Mouse (Mus musculus) embryonic facial prominence, embryonic 14.5 days (tissue): ENCODE data around the gene Kif5c. TPM values are rescaled to one million over a fixed set of nuclear protein-coding genes. Genes with fewer than 3 reads are reported as not detected.

Experiments used
- ATAC-seq: fragments of 200-750 bp; cut with Nextera tagmentation; 2 replicates; pipeline ENCODE4 v1.8.0; 2017; ENCODE audit warnings: low read depth, moderate number of reproducible peaks, moderate TSS enrichment
- DNase-seq: peaks from one replicate; pipeline ENCODE4 v3.0.0-alpha.2; 2015; ENCODE audit warnings: low spot score
- H3K27ac ChIP-seq: fragments of 300-500 bp; sonication (generic); replicated peaks from 2 replicates; pipeline ENCODE4 v1.5.1; 2014; ENCODE audit warnings: low read depth, mild to moderate bottlenecking, low read length, moderate library complexity
- H3K27me3 ChIP-seq: fragments of 300-500 bp; sonication (generic); replicated peaks from 2 replicates; pipeline ENCODE4 v1.6.1; 2014; ENCODE audit warnings: low read length; ENCODE audit not compliant: control insufficient read depth, insufficient read depth
- H3K36me3 ChIP-seq: fragments of 300-500 bp; sonication (generic); 2 replicates; pipeline ENCODE4 v1.6.1; 2014; ENCODE audit warnings: low read length, mixed read lengths; ENCODE audit not compliant: control insufficient read depth, insufficient read depth
- H3K4me1 ChIP-seq: fragments of 300-500 bp; sonication (generic); 2 replicates; pipeline ENCODE4 v1.6.1; 2014; ENCODE audit warnings: antibody characterized with exemption, low read length; ENCODE audit not compliant: control insufficient read depth, insufficient read depth
- H3K4me2 ChIP-seq: fragments of 300-500 bp; sonication (generic); 2 replicates; pipeline ENCODE4 v1.6.1; 2014; ENCODE audit warnings: low read depth, mild to moderate bottlenecking, low read length, moderate library complexity, mixed read lengths
- H3K4me3 ChIP-seq: fragments of 300-500 bp; sonication (generic); 2 replicates; pipeline ENCODE4 v1.5.1; 2014; ENCODE audit warnings: low read depth, mild to moderate bottlenecking, low read length
- H3K9ac ChIP-seq: fragments of 300-500 bp; sonication (generic); 2 replicates; pipeline ENCODE4 v1.6.1; 2014; ENCODE audit warnings: low read depth, mild to moderate bottlenecking, low read length, moderate library complexity, mixed read lengths
- H3K9me3 ChIP-seq: fragments of 300-500 bp; sonication (generic); 2 replicates; pipeline ENCODE4 v1.6.1; 2016; ENCODE audit warnings: low read length; ENCODE audit not compliant: control insufficient read depth
- WGBS: fragments of 180-500 bp; shearing (Covaris S2); extraction: QIAGEN DNeasy Blood & Tissue Kit; methylation state at CpG from one replicate; pipeline ENCODE4 v1.1.7; 2014; 5-methylcytosine and 5-hydroxymethylcytosine counted together
- polyA plus RNA-seq: library from polyadenylated mRNA; unstranded; fragments of >200 nt; fragmentation: Nextera tagmentation; extraction: Ambion mirVana; gene quantifications from 2 replicates; pipeline ENCODE4 v1.2.1, GENCODE M21; 2014

The Kif5c gene
- polyA plus RNA-seq, 1 experiment from 2014 or later, result 12.1 TPM

DNA sequence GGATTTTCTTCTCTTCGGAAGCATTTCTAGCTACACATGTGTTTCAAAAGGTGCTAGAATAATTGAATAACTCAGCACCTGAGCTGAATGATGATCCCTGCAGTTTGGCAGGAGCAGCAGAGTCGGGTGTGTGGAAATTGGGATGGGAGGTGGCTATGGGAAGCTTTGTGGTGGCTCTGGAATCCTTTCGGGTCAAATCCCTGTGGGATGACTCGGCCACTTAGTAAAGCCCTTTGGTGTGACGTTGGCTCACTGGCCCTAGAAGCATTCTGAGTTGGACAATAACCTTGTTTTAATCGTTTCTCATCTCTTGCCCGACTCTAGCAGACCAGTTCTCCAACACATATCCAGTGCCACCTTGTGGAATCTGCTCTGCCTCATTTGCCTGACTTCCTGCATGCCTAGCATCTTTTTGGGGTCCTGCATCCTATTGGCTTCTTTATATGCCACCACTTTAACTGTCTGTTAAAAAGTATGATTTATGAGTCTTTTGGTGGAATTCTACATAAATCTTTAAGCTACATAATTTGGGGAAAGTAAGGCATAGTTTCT is 93.3 kb downstream of the Kif5c start:
- 58% methylated on average over 7 of the region's 7 CpGs for WGBS
- Histone ChIP-seq H3K36me3 (no peaks in the 10 kb centered on the region), H3K4me3 (no peak overlapping the region), H3K9me3 (no peaks in the 10 kb centered on the region), H3K4me2 (no peak overlapping the region), H3K27me3 (no peaks in the 10 kb centered on the region), H3K9ac (no peak overlapping the region), H3K27ac (no peak overlapping the region), H3K4me1 (no peaks in the 10 kb centered on the region)
- DNase-seq (no peak), ATAC-seq (no peak)

DNA sequence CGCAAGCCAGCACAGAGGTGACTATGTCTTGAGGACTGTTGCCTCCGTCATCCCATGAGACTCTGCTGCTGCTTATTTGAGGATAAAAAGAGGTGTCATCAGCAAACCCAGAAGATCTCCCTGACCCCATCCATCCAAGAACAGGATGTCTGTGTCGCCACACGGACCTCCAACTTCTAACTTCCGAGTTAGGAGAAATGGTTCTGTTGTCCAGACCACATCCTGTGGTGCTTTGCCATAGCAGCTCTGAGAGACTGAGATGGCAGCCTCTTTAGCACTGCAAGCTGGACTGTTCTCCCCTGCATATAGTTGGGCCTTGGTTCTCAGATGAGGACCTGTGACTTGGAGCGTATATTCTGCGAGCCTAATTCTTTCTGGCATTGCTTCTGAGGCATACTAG is 97.4 kb downstream of the Kif5c start:
- no peaks in the 10 kb centered on the region for H3K9me3 ChIP-seq
- H3K4me1 ChIP-seq, result peaks cover 18% of the 10 kb centered on the region
- no peak overlapping the region for H3K27ac ChIP-seq
- ATAC-seq, result no peak
- H3K4me2 ChIP-seq, result no peak overlapping the region
- no peaks in the 10 kb centered on the region for H3K27me3 ChIP-seq
- H3K4me3 ChIP-seq, result no peak overlapping the region
- no peak for DNase-seq
- no peak overlapping the region for H3K9ac ChIP-seq
- no peaks in the 10 kb centered on the region for H3K36me3 ChIP-seq
- 92% methylated on average over 7 of the region's 7 CpGs for WGBS

GRCm38 (mm10) chr2:49717437-49718116 is 98.5 kb downstream of the Kif5c start:
- Histone ChIP-seq H3K4me2 (no peak overlapping the region), H3K4me3 (no peak overlapping the region), H3K27me3 (no peaks in the 10 kb centered on the region), H3K4me1 (peaks cover 28% of the 10 kb centered on the region), H3K27ac (no peak overlapping the region), H3K9ac (no peak overlapping the region), H3K36me3 (no peaks in the 10 kb centered on the region), H3K9me3 (no peaks in the 10 kb centered on the region)
- no peak for DNase-seq
- 91% methylated on average over 18 of the region's 18 CpGs for WGBS
- ATAC-seq, result no peak

- H3K27ac ChIP-seq, result no peak overlapping the region
- ATAC-seq, result no peak
- no peak for DNase-seq
- H3K9ac ChIP-seq, result no peak overlapping the region
- no peaks in the 10 kb centered on the region; the same call in 1 of the 2 replicates for H3K36me3 ChIP-seq
- WGBS, result 16% methylated on average over 3 of the region's 3 CpGs
- no peak overlapping the region for H3K4me3 ChIP-seq
- H3K4me2 ChIP-seq, result no peak overlapping the region
- H3K4me1 ChIP-seq, result peaks cover 28% of the 10 kb centered on the region
- H3K9me3 ChIP-seq, result no peaks in the 10 kb centered on the region
- no peaks in the 10 kb centered on the region for H3K27me3 ChIP-seq
Measured at GRCm38 (mm10) chr2:49718492-49718891, 99.4 kb downstream of the Kif5c start.

GRCm38 (mm10) chr2:49718935-49719850 is 100.1 kb downstream of the Kif5c start:
- Histone ChIP-seq H3K9me3 (no peaks in the 10 kb centered on the region), H3K27me3 (no peaks in the 10 kb centered on the region), H3K9ac (no peak overlapping the region), H3K27ac (no peak overlapping the region), H3K4me1 (peaks cover 28% of the 10 kb centered on the region), H3K4me3 (no peak overlapping the region), H3K36me3 (no peaks in the 10 kb centered on the region; the same call in 1 of the 2 replicates), H3K4me2 (no peak overlapping the region)
- ATAC-seq (no peak), DNase-seq (no peak)
- 20% methylated on average over 8 of the region's 8 CpGs for WGBS

DNA sequence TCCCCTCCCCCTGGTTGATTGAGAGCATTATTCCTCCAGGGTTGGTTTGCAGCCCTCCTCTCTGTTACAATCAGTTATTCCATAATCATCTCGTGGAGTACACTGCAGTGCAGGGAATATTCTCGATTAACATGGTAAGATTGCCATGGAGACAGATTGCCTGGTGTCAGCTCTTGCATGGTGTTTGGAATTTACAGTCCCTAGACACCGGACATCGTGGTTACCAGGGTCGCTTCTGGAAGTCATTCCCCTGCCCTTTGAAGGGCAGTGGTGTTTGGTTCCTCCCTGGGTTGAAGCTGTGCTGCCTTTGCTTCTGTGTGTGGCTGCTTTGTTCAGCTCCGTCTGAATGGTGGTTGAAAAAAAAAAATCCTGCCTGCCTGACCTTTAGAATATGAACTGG is 100.8 kb downstream of the Kif5c start:
- H3K4me2 ChIP-seq, result peak overlapping the region; percentile 6; the same call in 1 of the 2 replicates
- no peaks in the 10 kb centered on the region for H3K27me3 ChIP-seq
- no peak overlapping the region for H3K9ac ChIP-seq
- H3K4me1 ChIP-seq, result peaks cover 28% of the 10 kb centered on the region
- no peaks in the 10 kb centered on the region; the same call in 1 of the 2 replicates for H3K36me3 ChIP-seq
- 8% methylated on average over 6 of the region's 6 CpGs for WGBS
- DNase-seq (no peak), ATAC-seq (peak; percentile 17; the same call in 1 of the 2 replicates)
- no peaks in the 10 kb centered on the region for H3K9me3 ChIP-seq
- H3K4me3 ChIP-seq, result no peak overlapping the region
- peak overlapping the region; percentile 25; the same call in 1 of the 2 replicates for H3K27ac ChIP-seq

- Histone ChIP-seq H3K4me3 (no peak overlapping the region), H3K4me2 (peak overlapping the region; percentile 6; the same call in 1 of the 2 replicates), H3K9ac (no peak overlapping the region), H3K27me3 (no peaks in the 10 kb centered on the region), H3K27ac (peak overlapping the region; percentile 25; the same call in 1 of the 2 replicates), H3K4me1 (peaks cover 28% of the 10 kb centered on the region), H3K36me3 (no peaks in the 10 kb centered on the region; the same call in 1 of the 2 replicates), H3K9me3 (no peaks in the 10 kb centered on the region)
- 29% methylated on average over 9 of the region's 9 CpGs for WGBS
- ATAC-seq (no peak), DNase-seq (no peak)
Measured at GRCm38 (mm10) chr2:49720343-49720742, 101.2 kb downstream of the Kif5c start.

DNA sequence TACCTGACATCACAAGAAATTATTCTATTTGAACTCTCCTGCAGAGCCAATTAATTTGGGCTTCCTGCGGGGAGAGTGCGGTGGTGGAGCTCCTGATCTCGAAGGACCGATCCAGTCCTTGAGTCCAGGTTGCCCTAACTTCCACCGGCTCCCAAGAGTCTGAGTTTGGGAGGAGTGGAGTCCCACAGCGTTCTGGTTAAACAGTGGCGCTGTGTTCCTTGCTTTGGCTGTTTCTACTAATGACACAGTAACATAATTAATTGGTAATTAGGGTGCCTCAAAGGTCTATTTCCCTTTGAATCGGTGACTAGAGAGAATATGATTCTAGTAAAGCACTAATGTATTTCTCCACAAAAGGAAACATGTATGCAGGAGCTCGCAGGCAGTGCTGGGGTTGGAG is 103.2 kb downstream of the Kif5c start:
- 38% methylated on average over 9 of the region's 9 CpGs for WGBS
- ATAC-seq, result 0 out of 2 replicates have a peak, but pooled peaks have one; percentile 15

More for the DNA sequence above, 103.2 kb downstream of the Kif5c start:
- no peak for DNase-seq
- no peak overlapping the region for H3K4me2 ChIP-seq
- no peaks in the 10 kb centered on the region; the same call in 1 of the 2 replicates for H3K36me3 ChIP-seq
- H3K9ac ChIP-seq, result no peak overlapping the region
- no peaks in the 10 kb centered on the region for H3K9me3 ChIP-seq
- H3K27ac ChIP-seq, result no peak overlapping the region
- H3K4me1 ChIP-seq, result peaks cover 28% of the 10 kb centered on the region
- no peak overlapping the region for H3K4me3 ChIP-seq
- H3K27me3 ChIP-seq, result no peaks in the 10 kb centered on the region
